Mouse (Mus musculus) forebrain, embryonic 11.5 days (tissue): ENCODE measurements at regions not wholly inside any gene's neighbourhood (a gene's known extent, or its start where the extent isn't known, plus 50 kb on each side); places are given as distances from the start of the nearest gene placed in this dataset.

Experiments
- ATAC-seq: fragments of 200-750 bp; cut with Nextera tagmentation; replicated peaks from 2 replicates; pipeline ENCODE4 v1.8.0; 2017; ENCODE audit warnings: moderate TSS enrichment; ENCODE audit not compliant: low FRiP score
- DNase-seq: peaks from one replicate; pipeline ENCODE4 v3.0.0-alpha.2; 2017; ENCODE audit warnings: low spot score
- H3K27ac ChIP-seq: fragments of 300-500 bp; sonication (generic); 2 replicates; pipeline ENCODE4 v1.5.1; 2014; ENCODE audit warnings: low read depth, low read length
- H3K27me3 ChIP-seq: fragments of 300-500 bp; sonication (generic); 2 replicates; pipeline ENCODE4 v1.6.1; 2014; ENCODE audit warnings: mild to moderate bottlenecking, low read length, mixed read lengths; ENCODE audit not compliant: control insufficient read depth, insufficient read depth
- H3K36me3 ChIP-seq: fragments of 300-500 bp; sonication (generic); 2 replicates; pipeline ENCODE4 v1.6.1; 2014; ENCODE audit warnings: mild to moderate bottlenecking, low read length, moderate library complexity, mixed read lengths; ENCODE audit not compliant: control insufficient read depth, insufficient read depth
- H3K4me1 ChIP-seq: fragments of 300-500 bp; sonication (generic); replicated peaks from 2 replicates; pipeline ENCODE4 v1.6.1; 2014; ENCODE audit warnings: low read length, mixed read lengths; ENCODE audit not compliant: control insufficient read depth, insufficient read depth
- H3K4me2 ChIP-seq: fragments of 300-500 bp; sonication (generic); 2 replicates; pipeline ENCODE4 v1.6.1; 2014; ENCODE audit warnings: low read depth, mild to moderate bottlenecking, low read length, moderate library complexity, mixed read lengths; ENCODE audit not compliant: severe bottlenecking
- H3K4me3 ChIP-seq: fragments of 300-500 bp; sonication (generic); 2 replicates; pipeline ENCODE4 v1.5.1; 2014; ENCODE audit warnings: low read depth, low read length
- H3K9ac ChIP-seq: fragments of 300-500 bp; sonication (generic); 2 replicates; pipeline ENCODE4 v1.6.1; 2014; ENCODE audit warnings: low read length
- H3K9me3 ChIP-seq: fragments of 300-500 bp; sonication (generic); 2 replicates; pipeline ENCODE4 v1.6.1; 2016; ENCODE audit warnings: low read length, mixed read lengths; ENCODE audit not compliant: control insufficient read depth
- WGBS: fragments of 180-500 bp; shearing (Covaris S2); extraction: QIAGEN DNeasy Blood & Tissue Kit; methylation state at CpG from one replicate; pipeline ENCODE4 v1.1.7; 2014; 5-methylcytosine and 5-hydroxymethylcytosine counted together

DNA sequence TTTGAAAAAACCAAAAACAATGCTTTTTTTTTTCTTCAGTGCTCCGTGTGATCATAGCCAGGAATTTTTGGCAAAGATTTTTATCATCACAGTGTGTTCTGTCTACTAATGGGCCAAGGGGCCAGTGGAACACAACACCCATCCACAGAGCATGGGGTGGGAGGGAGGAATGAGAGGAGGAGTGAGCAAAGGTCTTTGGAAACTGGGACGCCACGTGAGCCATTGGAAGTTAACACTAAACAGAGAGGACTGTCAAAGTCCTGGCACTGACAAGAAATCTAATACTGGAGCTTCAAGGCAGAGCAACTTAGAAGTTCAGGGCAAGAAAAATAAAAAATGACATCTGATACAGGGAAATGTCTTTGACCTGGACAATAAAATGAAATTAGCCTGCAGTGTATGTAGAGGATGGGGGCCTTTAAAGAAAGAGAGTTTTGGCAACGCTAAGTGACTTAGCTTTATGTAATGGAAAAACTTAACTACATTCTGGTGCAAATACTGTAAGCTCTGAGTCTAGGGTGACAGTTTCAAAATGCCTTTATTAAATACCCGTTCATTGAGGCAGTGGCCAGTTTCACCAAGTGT lies 133.5 kb upstream of the Gm12728 start:
- H3K4me2 ChIP-seq = no peak overlapping the region
- no peaks in the 10 kb centered on the region for H3K27me3 ChIP-seq
- no peak for ATAC-seq
- no peaks in the 10 kb centered on the region for H3K36me3 ChIP-seq
- no peak for DNase-seq
- H3K4me3 ChIP-seq = no peak overlapping the region
- no peaks in the 10 kb centered on the region for H3K9me3 ChIP-seq
- H3K4me1 ChIP-seq = no peaks in the 10 kb centered on the region
- no peak overlapping the region for H3K27ac ChIP-seq
- no peak overlapping the region for H3K9ac ChIP-seq
- 74% methylated on average over 5 of the region's 5 CpGs for WGBS

DNA sequence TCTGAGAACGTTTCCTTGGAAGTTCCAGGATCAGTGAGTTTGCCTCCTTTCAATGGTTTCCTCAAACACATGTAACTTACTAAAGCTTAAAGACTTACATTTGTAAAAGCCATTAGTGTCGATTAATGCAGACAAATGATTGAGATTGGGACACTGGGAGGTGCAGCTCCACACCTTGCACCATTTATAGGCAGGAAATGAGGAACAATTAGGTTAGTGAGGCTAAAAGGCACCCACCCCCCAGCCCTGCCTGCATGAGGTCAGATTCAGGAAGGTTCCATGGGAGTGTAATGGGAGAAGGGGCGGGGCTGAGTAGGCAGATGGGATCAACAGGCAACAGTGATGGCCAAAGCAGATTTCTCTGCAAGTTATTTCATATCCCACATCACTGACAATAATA lies 131.1 kb upstream of the Gm12728 start:
- Histone ChIP-seq H3K9me3 (no peaks in the 10 kb centered on the region), H3K4me1 (no peaks in the 10 kb centered on the region), H3K4me3 (no peak overlapping the region), H3K36me3 (no peaks in the 10 kb centered on the region), H3K4me2 (no peak overlapping the region), H3K27ac (no peak overlapping the region), H3K27me3 (no peaks in the 10 kb centered on the region), H3K9ac (no peak overlapping the region)
- ATAC-seq (no peak), DNase-seq (no peak)
- WGBS = 76% methylated on average over 3 of the region's 3 CpGs

DNA sequence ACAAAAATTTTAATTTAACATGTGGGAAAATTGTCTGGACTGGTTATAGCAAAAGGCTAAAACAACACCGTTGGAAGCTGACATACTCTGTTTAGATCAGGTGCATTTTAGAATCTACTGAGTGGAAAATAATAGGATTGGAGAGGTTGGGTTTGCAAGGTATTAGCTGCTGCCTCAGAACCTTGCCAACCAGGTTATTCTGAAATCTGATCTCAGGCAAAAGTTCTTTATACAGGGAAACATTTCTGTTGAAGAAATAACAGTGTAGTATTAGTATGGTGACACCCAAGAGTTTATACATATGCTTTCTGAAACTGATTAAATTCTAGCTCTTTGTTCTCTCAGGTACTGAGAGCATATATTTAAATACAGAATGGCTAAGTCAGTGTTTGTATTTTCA lies 113.0 kb upstream of the Gm12728 start:
- WGBS = 80% methylated on average over 1 of the region's 1 CpGs
- DNase-seq = no peak
- no peak for ATAC-seq
- no peak overlapping the region for H3K4me2 ChIP-seq
- no peaks in the 10 kb centered on the region for H3K4me1 ChIP-seq
- H3K9ac ChIP-seq = no peak overlapping the region
- H3K27ac ChIP-seq = no peak overlapping the region
- no peaks in the 10 kb centered on the region for H3K36me3 ChIP-seq
- H3K27me3 ChIP-seq = no peaks in the 10 kb centered on the region
- no peaks in the 10 kb centered on the region for H3K9me3 ChIP-seq
- H3K4me3 ChIP-seq = no peak overlapping the region

DNA sequence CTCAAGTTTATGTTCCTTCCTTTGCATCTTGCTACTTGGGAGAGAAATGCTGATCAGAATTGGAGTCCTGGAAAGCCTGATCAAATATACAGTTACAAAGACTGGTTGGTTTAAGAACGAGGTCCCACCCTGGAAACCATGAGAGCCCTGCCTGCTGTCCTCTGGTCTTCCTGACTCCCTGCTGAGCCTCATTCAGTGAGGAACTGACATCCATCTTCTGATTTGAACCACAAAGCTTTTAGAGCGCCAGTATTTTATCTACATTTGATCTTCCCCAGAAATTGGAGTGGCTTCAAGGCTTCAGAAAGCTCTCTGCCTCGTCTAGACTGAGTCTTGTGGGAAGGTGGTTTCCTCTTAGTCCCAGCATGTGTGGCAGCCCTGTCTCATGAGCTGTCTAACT lies 99.0 kb upstream of the Gm12728 start:
- Histone ChIP-seq H3K4me3 (no peak overlapping the region), H3K36me3 (no peaks in the 10 kb centered on the region), H3K4me1 (no peaks in the 10 kb centered on the region), H3K9me3 (no peaks in the 10 kb centered on the region), H3K27ac (no peak overlapping the region), H3K27me3 (no peaks in the 10 kb centered on the region), H3K4me2 (no peak overlapping the region), H3K9ac (no peak overlapping the region)
- 68% methylated on average over 3 of the region's 3 CpGs for WGBS
- ATAC-seq (no peak), DNase-seq (no peak)

DNA sequence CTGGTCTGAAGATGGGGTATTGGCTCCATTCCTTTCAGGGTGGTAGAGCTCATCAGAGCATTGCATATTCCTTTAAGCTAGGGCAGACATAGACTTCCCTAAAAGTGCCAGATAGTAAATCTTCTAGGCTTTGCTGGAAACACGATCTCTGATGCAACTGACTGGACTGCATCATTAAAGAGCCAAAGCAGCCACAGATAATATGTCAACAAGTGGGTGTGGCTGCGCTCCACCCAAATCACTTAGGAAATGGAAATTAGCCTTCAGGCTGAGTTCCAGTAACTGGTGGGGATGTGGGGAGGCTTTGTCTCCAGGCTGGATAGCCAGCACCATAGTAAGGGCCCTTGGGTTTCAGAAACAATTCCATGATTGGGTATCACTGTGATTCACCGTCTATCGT lies 97.3 kb upstream of the Gm12728 start:
- H3K36me3 ChIP-seq = no peaks in the 10 kb centered on the region
- DNase-seq (no peak), ATAC-seq (no peak)
- no peaks in the 10 kb centered on the region for H3K9me3 ChIP-seq
- H3K9ac ChIP-seq = no peak overlapping the region
- no peak overlapping the region for H3K4me3 ChIP-seq
- H3K4me2 ChIP-seq = no peak overlapping the region
- H3K4me1 ChIP-seq = no peaks in the 10 kb centered on the region
- H3K27me3 ChIP-seq = no peaks in the 10 kb centered on the region
- WGBS = 89% methylated on average over 4 of the region's 4 CpGs
- no peak overlapping the region for H3K27ac ChIP-seq

DNA sequence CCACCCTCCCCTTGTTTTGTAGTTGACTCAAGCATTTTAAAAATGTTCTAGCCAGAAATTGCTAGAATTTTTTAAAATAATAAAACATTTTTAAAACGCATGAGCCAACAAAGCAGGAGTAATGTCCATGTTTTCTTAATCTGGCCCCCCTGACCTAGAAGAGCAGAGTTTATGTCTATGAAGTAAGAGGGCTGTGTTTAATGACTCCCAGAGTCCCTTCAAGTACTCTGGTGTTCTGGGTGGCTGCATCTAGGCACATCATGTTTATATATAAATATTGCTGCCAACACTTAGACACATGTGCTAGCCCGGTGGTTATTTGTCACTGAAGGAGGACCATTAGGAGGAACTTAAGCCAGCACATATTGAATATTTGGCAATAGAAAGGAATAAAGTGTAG lies 93.8 kb upstream of the Gm12728 start:
- Histone ChIP-seq H3K27ac (no peak overlapping the region), H3K36me3 (no peaks in the 10 kb centered on the region), H3K9me3 (no peaks in the 10 kb centered on the region), H3K27me3 (no peaks in the 10 kb centered on the region), H3K9ac (no peak overlapping the region), H3K4me1 (no peaks in the 10 kb centered on the region), H3K4me3 (no peak overlapping the region), H3K4me2 (no peak overlapping the region)
- DNase-seq (no peak), ATAC-seq (no peak)
- WGBS = 83% methylated on average over 2 of the region's 2 CpGs

DNA sequence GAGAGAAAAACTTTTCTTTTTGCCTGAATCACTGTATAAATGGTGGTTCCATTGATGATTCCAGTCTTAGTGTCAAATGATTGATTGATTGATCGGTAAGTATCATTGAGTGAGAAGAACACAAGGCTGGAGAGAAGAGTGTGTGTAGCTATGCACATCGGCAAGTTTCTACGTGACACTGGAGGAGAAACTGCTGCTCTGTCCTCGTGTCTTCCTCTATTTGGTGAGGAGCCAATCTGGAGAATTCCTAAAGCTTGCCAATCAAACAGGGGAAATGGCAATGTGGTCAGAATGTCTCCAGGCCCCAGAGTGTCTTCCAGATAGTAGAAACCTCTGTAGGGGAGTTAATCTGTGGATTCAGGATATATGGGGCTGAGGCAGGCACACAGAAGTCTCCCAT lies 92.5 kb upstream of the Gm12728 start:
- no peak overlapping the region for H3K4me3 ChIP-seq
- no peak overlapping the region for H3K4me2 ChIP-seq
- no peaks in the 10 kb centered on the region for H3K4me1 ChIP-seq
- no peaks in the 10 kb centered on the region for H3K9me3 ChIP-seq
- 94% methylated on average over 4 of the region's 4 CpGs for WGBS
- H3K36me3 ChIP-seq = no peaks in the 10 kb centered on the region
- no peaks in the 10 kb centered on the region for H3K27me3 ChIP-seq
- DNase-seq (no peak), ATAC-seq (no peak)
- H3K27ac ChIP-seq = no peak overlapping the region
- no peak overlapping the region for H3K9ac ChIP-seq

DNA sequence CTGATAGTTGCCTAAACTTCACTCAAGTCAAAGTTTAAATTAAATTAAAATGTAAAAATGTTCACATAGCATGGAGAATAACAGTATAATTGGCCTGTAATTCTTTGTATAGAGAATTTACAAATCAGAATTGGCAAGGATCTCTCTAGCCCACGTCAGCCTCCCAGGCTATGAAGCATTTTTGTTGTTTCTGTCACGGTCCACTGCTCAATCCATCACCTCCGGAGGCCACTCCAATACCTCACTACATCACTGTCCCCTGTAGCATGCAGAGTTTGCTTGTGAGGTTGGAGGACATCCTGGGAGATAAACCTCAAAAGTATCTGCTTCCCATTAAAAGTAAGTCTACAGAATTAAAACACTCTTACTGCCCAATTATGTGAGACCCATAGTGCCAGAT lies 87.6 kb upstream of the Gm12728 start:
- Histone ChIP-seq H3K9ac (no peak overlapping the region), H3K36me3 (no peaks in the 10 kb centered on the region), H3K4me2 (no peak overlapping the region), H3K4me3 (no peak overlapping the region), H3K4me1 (no peaks in the 10 kb centered on the region), H3K27ac (no peak overlapping the region), H3K27me3 (no peaks in the 10 kb centered on the region), H3K9me3 (no peaks in the 10 kb centered on the region)
- WGBS = 66% methylated on average over 3 of the region's 3 CpGs
- no peak for DNase-seq
- no peak for ATAC-seq

DNA sequence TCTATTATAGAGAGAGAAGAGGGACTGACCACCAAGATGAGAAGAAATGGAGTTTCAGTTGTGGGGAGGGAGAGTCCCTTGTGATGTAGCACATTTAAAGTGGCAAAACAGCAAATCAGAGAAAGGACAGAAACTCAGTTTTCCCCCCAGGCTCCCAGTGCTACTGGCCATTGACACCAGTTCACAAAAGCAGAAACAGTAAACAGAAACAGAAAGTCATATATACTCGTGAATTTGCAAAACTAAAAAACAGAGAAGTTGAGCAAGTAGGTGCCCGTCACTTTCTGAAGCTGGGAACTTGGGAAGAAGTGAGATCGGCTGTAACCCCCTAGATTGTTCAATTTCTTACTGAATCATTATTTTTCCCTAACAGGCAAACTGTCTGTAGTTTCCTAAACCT lies 86.3 kb upstream of the Gm12728 start:
- Histone ChIP-seq H3K27ac (no peak overlapping the region), H3K27me3 (no peaks in the 10 kb centered on the region), H3K9me3 (no peaks in the 10 kb centered on the region), H3K4me3 (no peak overlapping the region), H3K4me1 (no peaks in the 10 kb centered on the region), H3K9ac (no peak overlapping the region), H3K36me3 (no peaks in the 10 kb centered on the region), H3K4me2 (no peak overlapping the region)
- ATAC-seq = no peak
- WGBS = 86% methylated on average over 3 of the region's 3 CpGs
- no peak for DNase-seq
